ENCODE assay signal across 9 mouse cellular contexts in genomic region chr5:125058267-125058668, GRCm38 (mm10). TPM values are rescaled to one million over a fixed set of nuclear protein-coding genes. Genes with fewer than 3 reads are reported as not detected.
DNase-seq lines count a peak whose midpoint lies in the region; ATAC-seq and TF ChIP-seq lines count a peak whose summit lies in the region.
"Had no signal": no experiment of that assay in that cellular context is flagged by ENCODE, and none has a peak within 500 bp of the region (broad histone marks: within the 10 kb centered on the region; RNA-seq: fewer than 3 reads in every experiment).

No protein-coding gene starts in this region.

- peak overlapping the region; percentile 59; the same call in 1 of the 2 replicates for H3K27ac ChIP-seq in forebrain, embryonic 13.5 days
- H3K27ac ChIP-seq in heart, postnatal 0 days (ENCODE audit: low read depth): peak overlapping the region; percentile 84
- 0 out of 2 replicates have a peak overlapping the region, but pooled peaks have one; percentile 11 for H3K27ac ChIP-seq in liver, embryonic 12.5 days

- no peaks in the 10 kb centered on the region for H3K27me3 ChIP-seq in forebrain, embryonic 13.5 days
- H3K27me3 ChIP-seq in heart, postnatal 0 days (ENCODE audit: control insufficient read depth, insufficient read depth, low read length): no peaks in the 10 kb centered on the region
- peaks cover 46% of the 10 kb centered on the region for H3K27me3 ChIP-seq in liver, embryonic 12.5 days (replicated peaks)

- peak overlapping the region; percentile 58 for H3K4me2 ChIP-seq in forebrain, embryonic 13.5 days
- peak overlapping the region; percentile 60 for H3K4me2 ChIP-seq in heart, postnatal 0 days (ENCODE audit: low read depth, low read length)
- peak overlapping the region; percentile 56 for H3K4me2 ChIP-seq in liver, embryonic 12.5 days

- TF ChIP-seq EP300 in heart, postnatal 0 days (IDR thresholded peaks at IDR 0.05; ENCODE audit: low read depth): no peak

- H3K9me3 ChIP-seq in forebrain, embryonic 13.5 days (replicated peaks): no peaks in the 10 kb centered on the region
- H3K9me3 ChIP-seq in heart, postnatal 0 days (replicated peaks; ENCODE audit: control insufficient read depth, low read length): no peaks in the 10 kb centered on the region
- no peaks in the 10 kb centered on the region for H3K9me3 ChIP-seq in liver, embryonic 12.5 days (replicated peaks)

- peak overlapping the region; percentile 26 for H3K4me3 ChIP-seq in forebrain, embryonic 13.5 days
- peak overlapping the region; percentile 40 for H3K4me3 ChIP-seq in heart, postnatal 0 days (ENCODE audit: low read depth, low read length)
- H3K4me3 ChIP-seq in liver, embryonic 12.5 days: peak overlapping the region; percentile 29

- DNase-seq in urinary bladder, adult 2 months (ENCODE audit: low spot score): peak; percentile 38
- DNase-seq in urinary bladder, postnatal 10 days (ENCODE audit: low spot score): no peak
- peak; percentile 89 for DNase-seq in heart, postnatal 0 days (ENCODE audit: low spot score)
- DNase-seq in kidney, postnatal 25 days: peak; percentile 77 to 92
- peak; percentile 33 for DNase-seq in naive thymus-derived CD4-positive, alpha-beta T cell, adult 2 months (ENCODE audit: low read depth)
- peak; percentile 62 for DNase-seq in testis, postnatal 14 days (ENCODE audit: low spot score)

- TF ChIP-seq CTCF in heart, postnatal 0 days (IDR thresholded peaks at IDR 0.05; ENCODE audit: low read depth): no peak

- H3K9ac ChIP-seq in forebrain, embryonic 13.5 days: peak overlapping the region; percentile 64
- H3K9ac ChIP-seq in heart, postnatal 0 days (replicated peaks; ENCODE audit: low read depth, low read length): peak overlapping the region; percentile 54
- H3K9ac ChIP-seq in liver, embryonic 12.5 days: no peak overlapping the region; the same call in 1 of the 2 replicates

- peak; percentile 44 for ATAC-seq in forebrain, embryonic 13.5 days
- peak; percentile 82 for ATAC-seq in heart, postnatal 0 days (ENCODE audit: insufficient read depth, low read depth)
- ATAC-seq in liver, embryonic 12.5 days: no peak

- peaks cover 37% of the 10 kb centered on the region for H3K36me3 ChIP-seq in forebrain, embryonic 13.5 days (ENCODE audit: poor library complexity, severe bottlenecking)
- H3K36me3 ChIP-seq in heart, postnatal 0 days (replicated peaks; ENCODE audit: control insufficient read depth, insufficient read depth, low read length): peaks cover 27% of the 10 kb centered on the region; the same call in 1 of the 2 replicates
- peaks cover 30% of the 10 kb centered on the region for H3K36me3 ChIP-seq in liver, embryonic 12.5 days

- peaks cover 61% of the 10 kb centered on the region for H3K4me1 ChIP-seq in forebrain, embryonic 13.5 days
- H3K4me1 ChIP-seq in heart, postnatal 0 days (ENCODE audit: control insufficient read depth, insufficient read depth): peaks cover 41% of the 10 kb centered on the region
- peaks cover 70% of the 10 kb centered on the region for H3K4me1 ChIP-seq in liver, embryonic 12.5 days

- 3% methylated on average over 21 of the region's 29 CpGs for WGBS in forebrain, embryonic 13.5 days
- 1% methylated on average over 20 of the region's 29 CpGs for WGBS in heart, postnatal 0 days
- 7% methylated on average over 20 of the region's 29 CpGs for WGBS in liver, embryonic 12.5 days (ENCODE audit: insufficient replicate concordance)

RNA-seq across cellular contexts. Expression of gene Rflna, which starts 55.2 kb away (rescaled TPM):
- polyA plus RNA-seq in urinary bladder, adult 2 months (2012; rRNA removed): 1.4 and 1.8 TPM in 2 replicates
- polyA plus RNA-seq in forebrain, embryonic 13.5 days (2015; fragmentation: Nextera tagmentation; extraction: Ambion mirVana): 2.7 and 3.5 TPM in 2 replicates
- total RNA-seq in heart, postnatal 0 days (2014; rRNA removed; ENCODE audit: low replicate concordance): not detected in 2 replicates
- 0.73 and 0.85 TPM in 2 replicates for polyA plus RNA-seq in heart, postnatal 0 days (2015; fragmentation: Nextera tagmentation; extraction: Ambion mirVana)
- 0.45 and 0.69 TPM in 2 replicates for polyA plus RNA-seq in liver, embryonic 12.5 days (2016; fragmentation: Nextera tagmentation; extraction: Ambion mirVana)
- total RNA-seq: MEL had no signal

Comparison
In these comparisons a context has a peak if more than half of its experiments do, and no peak if none do; other contexts are left out.
1. H3K27ac ChIP-seq: peak in every context shown above with its lines; median percentile 84 in heart, postnatal 0 days; 59 in forebrain, embryonic 13.5 days; 11 in liver, embryonic 12.5 days.